Mouse (Mus musculus): ENCODE data around the gene Ogn.

Gene Ogn

DNA sequence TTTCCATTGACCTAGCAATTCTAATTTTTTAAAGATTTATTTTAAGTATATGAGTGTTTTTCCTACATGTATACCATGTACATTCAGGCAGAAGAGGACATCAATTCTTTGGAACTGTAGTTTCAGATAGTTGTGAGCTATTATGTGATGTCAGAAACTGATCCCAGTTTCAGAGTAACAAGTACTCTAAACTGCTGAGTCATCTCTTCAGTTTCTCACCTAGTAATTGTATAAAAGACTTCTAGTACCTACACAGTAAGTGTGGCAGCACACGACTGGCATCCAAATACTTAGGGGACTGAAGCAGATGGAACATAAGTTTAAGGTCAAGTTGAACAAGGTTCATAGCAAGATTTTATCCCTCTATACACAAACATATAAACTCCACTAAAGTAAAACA, 38.2 kb downstream of the Ogn start:
- DNase-seq: no peak

DNA sequence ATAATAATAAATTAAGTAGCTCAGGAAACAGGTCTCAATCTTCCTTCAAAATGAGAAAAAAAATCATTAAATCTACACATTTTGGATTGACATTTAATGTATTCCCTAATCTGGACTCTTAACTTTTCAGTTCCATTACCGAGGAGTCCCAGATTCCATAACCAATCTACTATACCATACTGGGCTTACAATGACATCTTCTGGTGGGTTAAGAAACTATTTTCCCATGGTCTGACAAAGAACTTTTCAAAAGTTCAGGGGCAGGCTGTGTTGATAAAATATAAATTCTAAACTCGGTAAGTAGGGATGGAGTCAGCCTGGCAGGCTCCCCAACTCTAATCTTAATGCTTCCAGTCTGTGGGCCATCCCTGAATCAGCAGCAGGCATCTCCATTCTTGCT, 43.3 kb downstream of the Ogn start:
- DNase-seq: no peak

DNA sequence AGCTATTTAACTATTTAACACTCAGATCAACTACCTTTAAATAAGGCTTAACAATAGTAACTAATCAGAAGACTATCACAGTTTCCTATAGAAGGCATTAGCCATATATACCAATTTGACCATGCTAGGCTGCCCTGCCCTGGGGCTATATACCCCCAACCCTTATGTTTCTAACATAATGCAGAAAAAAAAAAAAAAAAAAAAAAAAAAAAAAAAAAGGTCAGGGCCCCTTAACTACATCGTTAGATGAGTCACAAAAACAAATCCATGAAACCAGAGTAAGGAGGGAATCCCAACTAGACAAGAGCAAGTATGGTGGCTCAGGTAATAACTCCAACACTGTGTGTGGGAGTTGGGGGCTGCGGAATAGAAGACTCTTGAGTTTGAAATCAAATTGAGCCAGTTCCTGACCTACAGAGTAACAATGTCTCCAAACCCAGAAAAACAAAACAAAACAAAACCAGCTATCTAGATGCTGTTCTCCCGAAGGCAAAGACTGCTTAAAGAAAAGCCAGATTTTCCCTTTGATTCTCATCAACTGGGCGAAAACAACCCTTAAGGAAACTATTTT, 44.0 kb downstream of the Ogn start:
- DNase-seq: no peak

DNA sequence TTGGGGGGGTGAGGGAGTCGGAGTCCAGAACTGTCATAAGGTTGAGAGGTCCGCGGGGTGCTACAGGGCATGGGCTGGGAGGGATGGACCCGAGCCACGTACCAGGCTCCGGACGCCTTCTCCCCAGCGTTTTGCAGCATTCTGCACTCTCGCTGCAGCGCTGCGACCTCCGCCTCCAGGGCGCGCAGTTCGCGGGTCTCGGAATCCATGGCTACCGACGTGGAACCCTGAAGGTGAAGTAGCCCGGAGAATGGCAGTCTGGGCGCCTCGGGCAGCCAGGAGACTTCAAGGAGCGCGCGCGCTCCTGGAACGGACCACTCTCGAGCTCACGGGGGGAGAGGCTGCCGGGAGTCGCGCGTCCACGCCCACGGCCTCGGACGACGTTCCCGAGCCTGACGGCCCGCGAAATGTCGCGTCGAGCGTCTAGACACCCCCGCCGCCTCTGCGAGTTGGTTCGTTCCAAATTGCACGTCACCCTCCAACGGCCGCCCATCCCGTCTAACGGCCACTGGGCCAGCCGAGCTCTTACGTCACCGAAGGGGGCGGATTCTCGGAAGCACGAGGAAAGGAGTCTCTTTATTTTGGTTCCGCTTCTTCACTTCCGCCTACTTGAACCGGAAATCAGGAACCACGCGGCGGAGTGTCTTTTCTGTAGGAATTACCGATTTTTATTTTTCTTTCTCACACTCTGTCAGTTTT, 44.8 kb downstream of the Ogn start, which contains the start of the genes Cenpp and Nol8:
Gene Cenpp (minus strand): TSS at position 305 of the 699 bp plus-strand sequence.
Gene Nol8 (plus strand): TSS at position 598 of the 699 bp plus-strand sequence.
- peak; percentile 99 for DNase-seq

DNA sequence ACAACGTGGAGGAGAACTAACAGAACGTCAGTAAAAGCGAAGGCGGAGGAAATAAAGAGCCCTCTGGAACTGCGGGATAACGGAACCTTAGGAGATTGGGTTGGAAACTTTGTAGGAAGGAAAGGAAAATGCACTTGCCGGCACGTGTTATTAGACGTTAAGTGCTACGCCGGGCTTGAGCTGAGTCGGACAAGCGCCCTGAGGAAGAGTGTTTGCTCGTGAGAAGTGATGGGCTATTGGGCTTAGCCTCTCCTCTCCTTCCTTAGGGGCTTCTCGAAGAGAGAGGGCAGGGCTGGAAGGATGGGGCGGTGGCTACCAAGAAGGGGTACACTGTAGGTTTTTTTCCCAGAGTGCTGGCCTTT, 45.3 kb downstream of the Ogn start:
- DNase-seq: peak; percentile 54

Measured in liver (tissue).